Mouse (Mus musculus): ENCODE data around the gene Sox9.

Sox9 gene

DNA sequence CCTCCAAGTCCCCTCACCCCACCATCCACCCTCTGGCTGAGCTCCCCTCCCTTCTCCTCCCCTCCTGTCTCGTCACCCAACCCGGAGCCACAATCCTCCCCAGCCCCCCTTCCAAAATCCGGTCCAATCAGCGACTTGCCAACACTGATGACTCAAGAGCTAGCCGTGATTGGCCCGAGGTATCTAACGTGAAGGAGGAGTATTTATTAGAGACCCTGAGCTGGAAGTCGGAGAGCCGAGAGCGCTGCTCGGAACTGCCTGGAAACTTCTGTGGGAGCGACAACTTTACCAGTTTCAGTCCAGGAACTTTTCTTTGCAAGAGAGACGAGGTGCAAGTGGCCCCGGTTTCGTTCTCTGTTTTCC, at the start of gene Sox9:
Gene Sox9, plus strand, starts transcription at position 231 of the 363 bp plus-strand sequence.
- DNase-seq (ENCODE audit: low spot score): peak; percentile 80

DNA sequence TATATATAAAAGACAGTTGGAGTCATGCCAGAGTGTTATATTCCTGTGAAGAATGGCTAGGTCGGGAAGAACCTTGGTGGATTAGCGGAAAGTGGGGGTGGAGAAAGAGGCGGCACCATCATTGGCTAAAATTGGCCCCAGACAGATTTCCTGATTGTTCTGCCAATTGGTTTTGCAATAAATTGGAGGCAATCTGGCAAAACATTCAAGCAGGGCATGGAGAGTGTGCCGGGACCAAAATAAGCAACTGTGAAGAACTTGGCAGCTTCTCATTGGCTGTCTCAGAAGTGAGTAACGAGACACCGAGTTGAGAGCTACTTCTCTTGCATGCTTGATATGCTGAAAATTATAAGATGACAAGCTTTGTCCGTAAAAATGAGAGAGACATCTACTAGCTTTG, 49.6 kb upstream of the Sox9 start:
- no peak for DNase-seq (ENCODE audit: low spot score)

GRCm38 (mm10) chr11:112737071-112737470, 45.0 kb upstream of the Sox9 start:
- DNase-seq (ENCODE audit: low spot score): no peak

- DNase-seq (ENCODE audit: low spot score): no peak
Observed at GRCm38 (mm10) chr11:112739681-112740080, 42.3 kb upstream of the Sox9 start.

DNA sequence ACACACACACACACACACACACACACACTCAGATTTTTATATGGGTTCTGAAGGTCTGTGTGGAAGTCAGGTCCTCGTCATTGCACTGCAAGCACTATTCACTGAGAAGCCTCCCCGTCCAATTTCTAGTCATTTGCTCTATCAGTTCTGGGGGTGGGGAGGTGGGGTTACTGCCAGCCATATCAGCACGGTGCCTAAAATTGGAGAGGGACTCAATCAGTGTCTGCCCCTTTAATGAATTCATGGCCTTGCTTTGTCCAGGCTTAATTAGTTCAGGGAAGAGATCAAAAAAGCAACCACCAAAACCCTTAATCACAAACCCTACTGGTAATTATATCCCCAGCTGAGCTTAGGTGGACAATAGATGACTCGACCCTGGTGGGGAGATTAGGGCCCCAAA, 25.5 kb upstream of the Sox9 start:
- DNase-seq (ENCODE audit: low spot score): no peak

DNA sequence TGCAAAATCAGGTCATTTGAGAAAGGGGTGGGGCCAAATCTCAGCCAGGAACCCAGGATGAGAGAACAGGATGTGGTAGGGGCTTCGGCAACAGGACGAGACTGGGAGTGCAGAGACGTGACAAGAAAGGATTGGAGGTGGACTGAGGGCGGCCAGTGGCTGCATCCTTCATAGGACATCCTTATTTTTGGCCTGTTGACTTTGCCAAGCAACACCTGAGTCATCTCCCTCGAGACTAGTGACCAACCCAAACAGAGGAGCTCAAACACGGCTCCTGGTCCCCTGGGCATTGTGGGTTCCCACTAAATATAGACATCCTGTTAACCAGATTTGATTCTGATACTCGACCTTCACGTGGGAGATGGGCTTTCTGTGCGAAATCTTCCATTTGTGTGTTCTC, 24.0 kb upstream of the Sox9 start:
- DNase-seq (ENCODE audit: low spot score): no peak

DNA sequence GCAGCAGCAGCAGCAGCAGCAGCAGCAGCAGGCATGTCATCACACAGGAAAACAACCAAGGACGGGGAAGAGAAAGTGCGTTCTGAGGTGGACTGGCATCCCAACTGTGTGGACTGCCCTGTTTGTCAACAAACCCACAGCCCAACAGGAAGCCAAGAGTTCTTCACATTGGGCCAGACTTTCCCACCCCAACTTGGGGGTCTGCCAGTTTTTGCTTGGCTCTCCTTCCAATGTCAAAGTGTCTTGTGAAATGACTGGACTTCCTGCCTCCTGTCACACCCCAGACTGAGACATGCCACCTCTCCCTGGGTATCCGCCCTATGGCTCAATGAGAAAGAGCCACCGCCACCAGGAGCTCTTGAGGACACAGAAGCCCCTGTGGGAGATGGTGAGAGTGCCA, 15.1 kb upstream of the Sox9 start:
- DNase-seq (ENCODE audit: low spot score): no peak

DNA sequence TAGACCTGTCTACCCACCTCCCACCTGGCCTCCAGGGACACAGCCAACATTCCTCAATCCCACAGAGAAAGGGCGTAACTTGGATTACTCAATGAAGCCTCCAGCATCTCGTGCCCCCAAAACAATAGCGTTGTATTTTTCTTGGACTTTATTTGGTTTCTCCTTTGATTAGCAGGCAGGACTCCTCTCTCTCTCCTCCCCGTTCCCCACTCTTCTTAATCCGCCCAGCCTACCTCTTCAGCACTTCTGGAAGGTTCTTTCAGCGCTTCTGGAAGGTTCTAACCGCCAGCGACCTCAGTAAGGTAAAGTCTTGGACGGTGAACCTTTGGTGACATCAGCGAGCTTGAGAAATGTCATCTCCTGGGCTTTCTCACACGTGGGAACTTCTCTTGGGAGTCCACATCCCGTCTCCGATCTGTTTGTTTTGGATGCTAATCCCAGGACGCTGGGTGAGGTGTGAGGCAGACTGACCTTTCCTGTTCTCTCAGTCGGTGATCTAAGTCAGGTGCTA, 14.4 kb upstream of the Sox9 start:
- no peak for DNase-seq (ENCODE audit: low spot score)

DNA sequence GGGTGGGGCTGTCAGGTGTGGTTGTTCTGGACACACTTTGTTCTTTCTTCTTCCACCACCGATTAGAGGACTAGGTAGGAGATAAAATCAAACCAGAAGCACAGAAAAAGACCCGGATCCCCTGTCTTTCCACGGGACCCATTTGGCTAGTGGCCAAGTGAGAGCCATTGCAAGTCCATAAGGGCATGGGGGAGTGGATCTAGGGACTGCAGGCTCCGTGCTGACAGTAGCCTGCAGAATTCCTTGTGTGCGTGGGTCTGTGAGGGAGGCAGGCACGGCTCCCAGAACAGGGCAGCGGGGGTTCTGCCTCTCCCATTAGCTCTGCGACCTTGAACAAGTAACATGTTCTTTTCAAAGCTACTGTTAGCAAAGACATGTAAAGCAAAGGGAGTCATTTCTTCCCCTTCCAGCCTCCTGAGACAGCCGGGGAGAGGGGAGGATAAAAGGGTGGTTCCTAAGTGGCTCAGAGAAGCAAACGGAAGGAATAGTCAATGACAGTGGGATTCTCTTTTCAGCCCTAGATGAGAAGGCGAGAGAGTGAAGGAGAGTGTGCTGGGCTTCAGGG, 9.2 kb upstream of the Sox9 start:
- no peak for DNase-seq (ENCODE audit: low spot score)

DNA sequence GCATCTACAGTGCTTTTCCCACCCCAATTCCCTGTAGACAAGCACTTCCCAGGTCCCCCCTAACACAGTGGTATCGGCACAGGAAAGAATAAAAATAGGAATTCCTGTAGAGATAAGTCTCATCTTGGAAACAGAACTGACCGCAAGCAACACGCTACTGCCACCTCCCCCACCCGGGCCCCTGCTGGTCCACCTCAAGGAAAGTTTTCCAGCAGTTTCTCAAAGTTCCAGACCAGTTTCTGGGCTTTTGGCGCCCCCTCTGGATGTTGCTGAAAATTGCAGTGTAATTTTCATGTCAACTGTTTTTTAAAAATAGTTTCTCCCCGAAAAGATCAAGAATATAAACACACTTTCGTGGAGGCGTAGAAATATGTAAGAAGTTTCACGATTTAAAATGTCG, 2.3 kb upstream of the Sox9 start:
- DNase-seq (ENCODE audit: low spot score): peak; percentile 37

- DNase-seq (ENCODE audit: low spot score): no peak
Observed at GRCm38 (mm10) chr11:112780394-112780920, 1.6 kb upstream of the Sox9 start.

GRCm38 (mm10) chr11:112781035-112781911, 751 bp upstream of the Sox9 start:
- DNase-seq (ENCODE audit: low spot score): peak; percentile 42

GRCm38 (mm10) chr11:112782357-112783121, 515 bp downstream of the Sox9 start:
- DNase-seq (ENCODE audit: low spot score): peak; percentile 59

DNA sequence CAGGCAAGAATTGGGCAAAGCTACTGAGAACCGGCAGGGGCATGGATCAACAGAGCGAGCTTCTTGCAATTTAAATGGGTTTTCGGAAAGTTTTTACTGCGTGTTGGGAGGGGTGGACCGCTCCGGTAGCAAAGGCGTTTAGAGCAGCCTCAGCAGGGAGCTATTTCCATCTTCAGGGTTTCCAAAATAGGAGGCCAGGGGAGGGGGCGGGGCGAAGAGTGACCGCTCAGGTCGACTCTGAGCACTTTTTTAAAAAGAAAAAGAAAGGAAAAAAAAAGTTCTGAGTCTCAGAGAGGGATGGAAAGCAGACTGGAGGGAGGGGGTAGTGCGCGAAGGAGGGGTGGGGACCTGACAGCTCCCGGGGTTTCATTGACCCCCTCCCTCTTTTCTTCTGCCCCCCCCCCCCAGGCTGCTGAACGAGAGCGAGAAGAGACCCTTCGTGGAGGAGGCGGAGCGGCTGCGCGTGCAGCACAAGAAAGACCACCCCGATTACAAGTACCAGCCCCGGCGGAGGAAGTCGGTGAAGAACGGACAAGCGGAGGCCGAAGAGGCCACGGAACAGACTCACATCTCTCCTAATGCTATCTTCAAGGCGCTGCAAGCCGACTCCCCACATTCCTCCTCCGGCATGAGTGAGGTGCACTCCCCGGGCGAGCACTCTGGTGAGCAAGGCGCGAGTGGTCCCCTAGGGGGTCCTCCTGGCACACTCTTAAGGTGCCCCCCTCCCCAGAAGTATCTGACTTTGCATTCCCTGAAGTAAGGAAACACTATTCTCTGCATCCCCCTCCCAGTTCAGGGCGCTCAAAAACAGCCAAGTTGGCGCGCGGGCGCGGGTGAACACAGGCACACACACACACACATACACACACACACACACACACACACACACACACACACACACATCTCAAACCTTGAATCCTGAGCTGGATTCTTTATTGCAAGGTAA, 1.6 kb downstream of the Sox9 start:
- peak; percentile 38 for DNase-seq (ENCODE audit: low spot score)

DNA sequence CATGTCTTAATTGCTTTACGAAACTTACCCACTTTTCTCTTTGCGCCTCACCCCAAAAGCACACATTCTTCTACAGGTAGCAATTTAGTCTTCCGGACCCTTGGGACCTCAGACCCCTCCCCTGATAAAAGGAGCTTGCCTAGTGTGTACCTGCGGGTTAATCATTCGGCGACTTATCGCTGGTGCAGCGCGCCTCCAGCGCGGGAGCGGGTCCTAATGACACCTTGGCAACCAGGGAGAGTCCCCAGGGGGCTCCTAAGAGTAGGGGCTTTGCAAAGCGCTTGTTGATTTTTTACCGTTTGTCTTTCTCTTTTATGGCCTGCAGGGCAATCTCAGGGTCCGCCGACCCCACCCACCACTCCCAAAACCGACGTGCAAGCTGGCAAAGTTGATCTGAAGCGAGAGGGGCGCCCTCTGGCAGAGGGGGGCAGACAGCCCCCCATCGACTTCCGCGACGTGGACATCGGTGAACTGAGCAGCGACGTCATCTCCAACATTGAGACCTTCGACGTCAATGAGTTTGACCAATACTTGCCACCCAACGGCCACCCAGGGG, 2.4 kb downstream of the Sox9 start:
- peak; percentile 62 for DNase-seq (ENCODE audit: low spot score)

GRCm38 (mm10) chr11:112784903-112785381, 2.9 kb downstream of the Sox9 start:
- DNase-seq (ENCODE audit: low spot score): peak; percentile 26

DNA sequence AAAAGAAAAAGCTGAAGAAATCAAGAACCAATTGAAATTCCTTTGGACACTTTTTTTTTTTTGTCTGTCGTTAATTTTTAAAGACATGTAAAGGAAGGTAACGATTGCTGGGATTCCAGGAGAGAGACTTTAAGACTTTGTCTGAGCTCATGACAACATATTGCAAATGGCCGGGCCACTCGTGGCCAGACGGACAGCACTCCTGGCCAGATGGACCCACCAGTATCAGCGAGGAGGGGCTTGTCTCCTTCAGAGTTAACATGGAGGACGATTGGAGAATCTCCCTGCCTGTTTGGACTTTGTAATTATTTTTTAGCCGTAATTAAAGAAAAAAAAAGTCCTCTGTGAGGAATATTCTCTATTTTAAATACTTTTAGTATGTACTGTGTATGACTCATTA, 3.6 kb downstream of the Sox9 start:
- DNase-seq (ENCODE audit: low spot score): no peak

GRCm38 (mm10) chr11:112786427-112786826, 4.4 kb downstream of the Sox9 start:
- DNase-seq (ENCODE audit: low spot score): no peak

- DNase-seq (ENCODE audit: low spot score): no peak
Observed at GRCm38 (mm10) chr11:112788296-112788695, 6.3 kb downstream of the Sox9 start.

GRCm38 (mm10) chr11:112796379-112796778, 14.4 kb downstream of the Sox9 start:
- DNase-seq (ENCODE audit: low spot score): no peak

DNA sequence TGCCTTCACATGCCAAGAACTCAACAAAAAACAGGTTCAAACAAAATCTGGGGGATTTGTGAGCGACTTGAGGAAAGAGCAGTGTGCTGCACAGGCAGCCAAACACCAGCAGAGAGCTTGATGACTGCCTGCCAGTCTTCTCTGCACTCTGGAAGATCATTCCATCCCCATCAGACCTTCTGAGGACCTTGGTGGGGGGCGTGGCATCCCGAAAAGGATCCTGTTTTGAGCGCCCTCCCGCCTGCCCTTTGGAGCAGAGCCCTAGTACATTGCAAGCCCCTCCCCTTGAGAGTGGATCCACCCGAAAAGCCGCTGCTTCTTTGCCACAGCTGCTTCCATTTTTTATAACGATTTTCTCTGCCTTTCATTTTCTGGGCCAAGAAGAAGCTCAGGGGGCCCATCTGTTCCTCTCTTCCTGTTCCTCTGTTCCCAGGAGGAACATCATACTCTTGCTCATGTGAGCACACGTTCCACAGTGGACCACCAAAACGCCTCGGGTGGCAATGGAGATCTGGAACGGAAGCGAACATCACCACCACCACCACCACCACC, 16.9 kb downstream of the Sox9 start:
- DNase-seq (ENCODE audit: low spot score): no peak
